Mouse (Mus musculus): ENCODE data around the gene Lrmda.

- TF ChIP-seq CTCF (IDR thresholded peaks at IDR 0.05; ENCODE audit: extremely low read depth, insufficient read depth, low read length) (no peak), POLR2A (IDR thresholded peaks at IDR 0.05; ENCODE audit: extremely low read depth, insufficient read depth, low read length) (no peak)
Observed at GRCm38 (mm10) chr14:22059348-22059861, 39.9 kb downstream of the Lrmda start.
